Mouse (Mus musculus): ENCODE data around the gene Fam133b.
"Not testable (repeated sequence)": the region's sequence is repeated elsewhere in the genome, so short reads cannot be mapped to it uniquely, and the experiment has no call there.

Fam133b gene

DNA sequence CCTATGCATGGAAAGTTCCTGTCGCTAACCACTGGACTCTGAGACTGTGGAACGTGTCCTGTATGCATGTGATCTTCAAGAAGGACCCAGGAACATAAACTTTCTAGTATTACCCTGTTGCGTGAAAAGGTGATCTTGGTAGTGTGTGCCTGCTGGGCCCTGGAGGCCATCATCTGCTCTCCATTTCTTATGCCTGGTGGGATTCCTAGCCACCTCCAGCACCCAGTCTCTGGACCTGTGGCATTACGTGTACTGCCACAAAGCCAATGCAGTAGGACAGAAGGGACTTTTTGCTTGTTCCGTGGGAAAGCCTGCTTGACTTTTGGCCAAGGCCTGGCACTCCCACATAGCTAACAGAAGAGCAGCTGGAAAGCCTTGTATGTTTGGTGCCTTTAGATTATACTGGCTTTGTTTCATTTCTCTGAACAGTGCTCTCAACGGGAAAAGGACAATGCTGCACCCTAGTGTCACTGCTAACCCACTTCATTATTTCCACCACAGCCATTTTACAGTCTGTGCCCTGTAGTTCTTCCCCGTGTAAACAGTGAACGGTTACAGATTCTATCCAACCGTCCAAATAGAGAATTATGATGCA lies 27.1 kb upstream of the Fam133b start:
- intact Hi-C loops (cut with DNase I), result loop anchor here (5.0 kb wide), 2 partner anchors 294 to 369 kb away; no protein-coding TSS in a partner anchor

DNA sequence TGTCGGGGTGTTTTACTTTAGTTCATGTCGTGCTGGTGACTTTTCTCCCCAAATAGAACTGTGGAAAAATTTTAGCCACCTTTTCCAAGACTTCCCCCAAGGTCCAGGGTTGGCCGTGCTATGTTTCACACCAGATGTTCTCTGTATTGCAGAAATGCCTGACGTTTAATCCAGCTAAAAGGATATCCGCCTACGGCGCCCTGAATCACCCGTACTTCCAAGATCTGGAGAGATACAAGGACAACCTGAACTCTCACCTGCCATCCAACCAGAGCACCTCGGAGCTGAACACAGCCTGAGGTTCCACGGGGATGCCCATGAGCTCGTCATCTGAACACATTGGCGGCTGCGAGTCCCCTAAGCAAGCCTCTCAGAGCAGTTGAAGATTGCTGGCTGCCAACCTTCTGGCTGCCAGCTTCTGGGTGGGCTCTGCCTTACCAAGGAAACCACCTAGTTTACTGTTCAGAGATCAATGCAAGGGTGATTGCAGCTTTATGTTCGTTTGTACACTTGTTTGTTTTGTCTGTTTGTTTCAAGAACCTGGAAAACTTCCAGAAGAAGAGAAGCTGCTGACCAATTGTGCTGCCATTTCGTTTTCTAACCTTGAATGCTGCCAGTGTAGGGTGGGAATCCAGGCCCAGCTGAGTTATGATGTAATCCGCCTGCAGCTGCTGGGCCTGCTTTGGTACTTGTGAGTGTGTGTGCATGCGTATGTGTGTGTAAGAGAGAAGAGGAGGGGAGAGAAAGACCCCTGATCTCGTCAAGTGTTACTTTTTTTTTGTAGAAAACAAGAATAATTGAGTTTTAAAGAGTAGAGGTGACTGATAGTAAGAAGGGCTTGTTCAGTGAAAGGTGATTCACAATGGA lies 22.9 kb upstream of the Fam133b start:
- intact Hi-C loops (cut with DNase I), result no loop called here

DNA sequence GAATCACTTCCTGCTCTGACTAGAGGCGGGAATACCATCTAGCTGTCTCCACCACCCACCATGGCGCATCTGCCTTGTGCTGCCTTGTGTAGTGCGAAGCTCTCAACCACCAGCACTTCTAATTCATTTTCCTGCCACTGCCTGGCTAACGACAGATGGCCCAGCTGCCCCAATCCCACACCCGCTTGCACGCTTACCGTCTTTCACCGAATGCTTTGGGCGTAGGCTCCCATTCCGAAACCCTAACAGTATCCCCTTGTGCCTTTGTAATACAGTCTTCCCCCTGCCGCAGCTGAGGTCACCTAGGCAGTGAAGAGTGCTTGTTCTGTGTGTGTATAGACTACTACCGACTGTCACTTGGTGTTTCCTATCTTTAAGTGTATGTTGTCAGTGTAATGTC lies 21.9 kb upstream of the Fam133b start:
- intact Hi-C loops (cut with DNase I), result no loop called here

DNA sequence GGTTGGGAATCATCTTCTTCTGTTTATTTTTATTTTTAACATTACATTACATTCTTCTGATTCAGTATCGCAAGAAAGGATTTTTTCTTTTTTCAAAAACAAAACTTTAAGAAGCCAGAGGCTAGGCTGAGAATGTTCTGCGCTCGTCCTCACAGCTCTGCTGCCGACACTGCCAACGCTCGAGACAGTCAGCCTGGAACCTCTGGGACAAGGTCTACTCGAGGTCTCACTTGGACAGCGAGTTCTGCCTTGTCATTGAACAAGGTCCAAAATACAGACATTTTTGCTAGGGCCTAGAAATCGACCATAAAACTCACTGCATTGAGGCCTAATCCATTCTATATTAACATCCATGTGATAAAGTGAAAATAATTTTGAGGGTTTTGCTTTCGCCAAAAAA lies 20.8 kb upstream of the Fam133b start:
- intact Hi-C loops (cut with DNase I), result no loop called here

DNA sequence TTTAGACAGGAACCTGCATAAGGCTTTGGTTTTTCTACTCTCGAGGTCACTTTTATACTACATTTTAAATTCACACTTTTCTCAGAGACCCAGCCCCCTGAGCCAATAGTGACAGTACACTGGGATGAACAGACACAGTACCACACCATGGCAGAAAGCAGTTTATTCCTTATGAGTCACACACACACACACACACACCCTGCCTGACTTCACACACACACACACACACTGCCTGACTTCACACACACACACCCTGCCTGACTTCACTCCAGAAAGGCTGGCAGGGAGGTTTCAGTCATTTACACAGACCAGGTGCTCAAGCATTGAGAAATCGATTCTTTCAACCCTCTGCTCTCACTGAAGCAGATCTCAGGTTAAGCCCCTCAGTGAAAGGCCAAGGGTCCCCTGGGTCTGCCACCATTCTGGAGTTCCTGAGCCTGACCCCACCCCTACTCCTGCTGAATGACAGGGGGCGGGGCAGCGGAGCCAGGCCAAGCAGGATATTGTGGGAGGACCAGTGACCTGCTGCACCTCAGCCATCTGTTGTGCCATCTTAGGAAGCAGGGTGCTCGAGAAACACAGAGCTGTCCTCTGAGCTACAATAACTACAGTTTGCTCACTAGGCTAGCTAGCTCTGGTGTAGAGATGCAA lies 16.5 kb upstream of the Fam133b start:
- intact Hi-C loops (cut with DNase I), result no loop called here

DNA sequence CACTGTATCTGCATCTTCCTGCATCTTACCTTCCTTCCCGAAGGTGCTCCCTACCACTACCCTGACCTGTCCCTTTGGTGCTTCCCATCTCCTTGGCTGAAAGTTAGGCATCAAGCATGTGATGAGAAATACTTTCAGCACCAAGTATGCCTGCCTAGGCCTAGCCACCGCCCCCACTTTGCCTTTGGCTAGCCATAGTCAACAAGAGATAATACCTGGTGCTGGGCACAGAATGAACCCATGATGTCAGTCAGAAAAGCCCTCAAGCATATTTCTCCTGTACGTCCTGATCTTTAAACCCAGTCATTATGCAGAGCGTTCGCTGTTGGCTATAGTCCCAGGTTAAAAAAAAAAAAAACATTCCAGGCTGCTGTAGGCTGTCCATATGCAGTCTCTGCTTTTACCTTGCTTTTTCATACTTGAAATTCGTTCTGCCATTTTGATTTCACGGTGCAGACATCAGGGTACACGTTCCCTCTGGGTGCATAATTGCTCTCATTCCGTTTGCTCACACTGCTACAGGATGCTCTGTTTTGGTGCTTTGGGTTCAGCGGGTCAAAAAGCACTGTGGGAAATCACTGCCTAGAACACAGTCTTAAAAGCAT lies 13.9 kb upstream of the Fam133b start:
- intact Hi-C loops (cut with DNase I), result no loop called here

DNA sequence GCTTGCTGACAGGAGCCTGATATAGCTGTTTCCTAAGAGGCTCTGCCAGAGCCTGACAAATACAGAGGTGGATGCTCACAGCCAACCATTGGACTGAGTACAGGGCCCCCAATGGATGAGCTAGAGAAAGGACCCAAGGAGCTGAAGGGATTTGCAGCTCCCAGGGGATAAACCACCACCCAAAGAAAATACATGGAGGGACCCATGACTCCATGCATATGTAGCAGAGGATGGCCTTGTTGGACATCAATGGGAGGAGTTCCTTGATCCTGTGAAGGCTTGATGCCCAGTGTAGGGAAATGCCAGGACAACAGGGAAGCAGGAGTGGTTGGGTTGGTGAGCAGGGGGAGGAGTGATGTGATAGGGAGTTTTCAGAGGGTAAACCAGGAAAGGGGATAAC lies 11.6 kb upstream of the Fam133b start:
- intact Hi-C loops (cut with DNase I), result not testable (repeated sequence)

DNA sequence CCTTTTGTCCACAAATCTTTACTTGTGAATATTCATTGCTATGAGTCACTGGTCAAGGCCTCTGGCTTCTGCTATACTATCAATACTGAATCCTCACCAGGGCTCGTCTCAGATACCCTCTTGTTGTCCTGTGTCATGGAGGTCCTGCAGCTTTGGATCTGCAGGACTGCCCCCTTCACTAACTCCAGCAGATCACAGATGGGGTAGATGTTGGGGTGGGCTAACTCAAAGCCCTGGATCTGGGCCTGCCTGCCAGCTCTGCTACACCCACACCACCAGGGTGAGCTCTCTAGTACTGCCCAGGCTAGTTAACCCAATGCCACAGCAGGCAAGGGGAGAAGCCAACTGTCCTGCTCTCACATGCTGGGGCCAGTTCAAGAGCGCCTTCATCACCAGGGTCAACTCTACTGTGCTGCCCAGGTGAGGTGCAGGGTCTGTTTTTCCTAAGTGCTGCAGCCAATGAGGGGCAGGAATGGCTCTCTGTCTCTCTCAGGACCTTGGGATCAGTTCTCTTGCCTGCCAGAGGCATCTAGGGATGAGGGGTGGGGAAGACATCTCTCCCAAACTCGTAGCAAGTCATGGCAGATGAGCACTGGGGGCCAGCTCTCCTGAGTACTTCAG lies 6.9 kb upstream of the Fam133b start:
- intact Hi-C loops (cut with DNase I), result no loop called here

DNA sequence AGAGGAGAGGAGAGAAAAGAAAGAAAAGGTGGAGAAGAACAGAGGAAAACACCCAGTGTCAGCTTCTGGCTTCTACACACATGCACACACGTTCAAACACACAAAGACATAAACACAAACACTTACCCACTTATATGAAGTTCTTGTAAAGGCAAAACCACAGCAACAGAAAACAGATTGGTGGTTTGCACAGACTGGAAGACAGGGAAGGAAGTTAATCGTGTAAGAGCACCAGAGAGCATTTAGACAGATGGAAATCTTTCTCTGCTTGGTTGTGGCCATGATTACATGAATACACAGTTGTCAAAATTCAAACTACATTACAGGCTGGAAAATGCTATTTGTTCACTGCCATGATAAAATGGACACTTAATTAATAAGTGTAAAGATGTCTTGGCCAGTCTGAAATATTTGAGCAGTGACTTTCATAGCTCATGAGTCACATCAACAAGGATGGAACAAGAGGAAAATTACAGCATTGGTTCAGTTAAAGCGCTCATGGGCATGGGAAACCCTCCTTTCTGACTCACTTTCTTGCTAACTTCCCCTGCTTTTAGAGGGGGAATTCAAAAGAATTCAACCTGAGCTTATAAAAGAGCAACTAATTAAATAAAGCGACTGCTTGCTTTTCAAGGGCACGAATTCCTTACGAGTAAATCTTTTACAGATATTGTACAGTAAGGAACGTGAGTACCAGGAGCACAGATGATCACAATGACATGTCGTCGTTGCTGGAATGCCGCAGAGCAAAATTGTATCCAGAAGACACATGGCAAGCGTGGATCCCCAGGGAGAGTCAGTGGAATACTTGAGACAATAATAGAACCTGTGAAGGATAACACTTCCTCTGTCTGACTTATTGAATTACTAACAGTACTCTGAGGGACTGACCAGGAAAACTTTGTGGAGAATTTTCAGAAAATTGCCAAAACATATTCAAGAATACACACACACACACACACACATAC lies 4.8 kb upstream of the Fam133b start:
- intact Hi-C loops (cut with DNase I), result no loop called here

DNA sequence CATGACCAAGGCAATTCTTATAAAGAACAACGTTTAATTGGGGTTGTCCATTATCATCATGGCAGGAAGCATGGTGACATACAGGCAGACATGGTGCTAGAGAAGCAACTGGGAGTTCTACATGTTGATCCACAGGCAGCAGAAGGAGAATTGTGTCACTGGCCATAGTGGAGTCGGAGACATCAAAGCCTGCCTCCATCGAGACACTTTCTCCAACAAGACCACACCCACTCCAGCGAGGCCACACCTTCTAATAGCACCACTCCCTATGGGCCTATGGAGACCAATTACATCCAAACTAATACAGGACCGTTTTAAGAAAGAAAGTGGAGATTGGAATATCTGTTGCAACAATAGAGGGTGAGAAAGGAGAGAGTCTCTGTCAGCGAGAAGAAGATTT lies 1.8 kb upstream of the Fam133b start:
- intact Hi-C loops (cut with DNase I), result loop anchor here (10.0 kb wide), 1 partner anchor 53 kb away; the partner anchor contains the start of genes Pex1 and Rbm48

DNA sequence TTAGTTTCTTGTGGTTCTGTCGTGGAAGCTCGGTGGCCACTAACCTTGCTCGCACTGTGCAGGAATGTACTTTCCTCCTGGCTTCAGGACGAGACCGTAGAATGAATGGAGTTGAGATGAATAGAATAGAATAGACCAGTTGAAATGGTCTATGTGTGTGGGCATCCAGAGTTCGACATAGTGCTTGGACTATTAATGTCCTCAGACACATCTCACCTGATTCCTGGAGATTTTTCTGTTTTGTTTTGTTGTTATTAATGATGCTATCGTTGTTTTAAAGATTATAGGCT lies 792 bp downstream of the Fam133b start:
- intact Hi-C loops (cut with DNase I), result loop anchor here (10.0 kb wide), 1 partner anchor 50 kb away; the partner anchor contains the start of genes Pex1 and Rbm48

DNA sequence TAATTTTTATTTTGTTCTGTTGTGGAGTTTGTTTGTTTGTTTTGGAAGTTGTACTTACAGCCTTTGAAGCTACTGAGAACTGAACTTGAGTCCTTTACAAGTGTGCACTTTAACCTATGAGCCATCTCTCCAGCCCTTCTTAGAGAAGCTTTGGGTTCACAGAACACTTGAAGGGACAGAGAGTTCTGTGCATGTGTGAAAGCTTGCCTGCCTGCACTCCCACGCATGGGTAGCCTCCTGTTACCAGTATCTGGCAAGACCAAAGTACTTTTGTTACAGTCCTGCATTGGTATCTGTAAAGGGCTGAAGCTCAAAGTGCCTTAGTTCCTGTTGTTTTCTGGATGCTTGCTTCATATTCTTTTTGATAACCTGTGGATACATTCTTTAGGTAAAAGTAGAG lies 2.6 kb downstream of the Fam133b start:
- intact Hi-C loops (cut with DNase I), result loop anchor here (10.0 kb wide), 1 partner anchor 49 kb away; the partner anchor contains the start of genes Pex1 and Rbm48

DNA sequence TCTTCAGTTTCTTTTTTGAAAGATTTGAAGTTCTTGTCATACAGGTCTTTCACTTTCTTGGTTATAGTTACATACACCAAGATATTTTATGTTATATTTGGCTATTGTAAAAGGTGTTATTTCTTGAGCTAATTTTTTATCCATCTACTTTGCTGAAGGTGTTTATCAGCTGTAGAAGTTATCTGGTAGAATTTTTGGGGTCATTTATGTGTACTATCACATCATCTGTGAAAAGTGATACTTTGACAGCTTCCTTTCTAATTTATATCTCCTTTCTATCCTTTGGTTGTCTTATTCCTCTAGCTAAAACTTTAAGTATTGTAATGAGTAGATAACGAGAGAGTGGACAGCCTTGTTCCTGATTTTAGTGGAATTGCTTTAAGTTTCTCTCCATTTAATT lies 7.8 kb downstream of the Fam133b start:
- intact Hi-C loops (cut with DNase I), result no loop called here

DNA sequence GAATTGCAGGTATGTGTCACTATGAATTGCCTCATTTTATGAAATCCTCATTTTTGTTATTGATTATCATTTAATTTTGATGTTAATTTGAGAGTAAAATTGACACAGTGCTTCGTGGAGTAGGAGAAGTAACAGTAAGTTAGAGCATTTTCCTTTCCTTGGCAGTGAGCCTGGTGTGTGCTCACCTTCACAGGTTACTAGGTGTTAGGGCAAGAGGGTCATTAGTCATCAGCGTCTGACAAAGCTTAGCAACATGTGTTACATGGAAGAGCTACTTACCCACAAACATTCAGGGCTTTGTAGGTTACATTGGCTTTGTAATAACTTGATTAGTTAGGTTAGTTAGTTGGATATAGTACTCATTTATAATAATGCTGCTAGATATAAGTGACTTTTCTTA lies 10.6 kb downstream of the Fam133b start:
- intact Hi-C loops (cut with DNase I), result no loop called here

DNA sequence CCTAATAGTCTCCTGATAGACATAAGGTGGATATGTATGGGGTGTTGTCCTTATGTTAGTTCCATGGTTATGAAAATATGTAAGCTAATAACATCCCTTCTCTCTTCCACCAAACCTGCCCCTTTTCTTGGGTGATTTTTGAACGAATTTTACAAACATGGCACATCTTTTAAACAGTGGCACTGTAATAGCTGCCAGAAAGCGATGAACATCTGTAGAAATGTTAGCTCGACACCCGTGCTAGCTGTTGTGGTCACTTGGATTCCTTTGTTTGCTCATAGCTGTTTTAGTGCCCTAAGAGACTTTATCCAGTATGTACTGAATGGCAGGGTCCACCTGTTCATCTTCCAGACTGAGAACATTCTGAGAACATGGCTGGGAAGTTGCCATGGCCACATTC lies 27.6 kb downstream of the Fam133b start, which contains the start of gene 1700109H08Rik:
TSS of gene 1700109H08Rik (plus strand) at position 301 of the 400 bp plus-strand sequence.
- intact Hi-C loops (cut with DNase I), result no loop called here

DNA sequence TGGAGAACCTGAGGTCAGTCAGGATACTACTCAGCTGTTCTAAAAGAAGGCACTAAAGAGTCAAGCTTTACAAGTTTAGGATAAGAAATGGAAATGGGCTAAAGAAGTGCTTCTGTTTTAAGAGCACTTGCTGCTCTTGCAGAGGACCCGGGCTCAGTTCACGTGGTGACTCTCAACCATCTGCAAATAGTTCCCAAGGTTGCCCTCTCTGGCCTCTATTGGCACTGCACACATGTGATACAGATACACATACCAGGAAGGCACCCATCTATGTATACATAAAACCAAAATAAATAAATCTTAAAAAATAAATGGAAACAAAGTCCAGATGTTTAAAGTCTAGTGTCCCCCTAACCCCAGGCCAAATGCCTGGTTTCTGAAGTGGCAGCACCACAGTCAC lies 31.2 kb downstream of the Fam133b start:
- intact Hi-C loops (cut with DNase I), result no loop called here

DNA sequence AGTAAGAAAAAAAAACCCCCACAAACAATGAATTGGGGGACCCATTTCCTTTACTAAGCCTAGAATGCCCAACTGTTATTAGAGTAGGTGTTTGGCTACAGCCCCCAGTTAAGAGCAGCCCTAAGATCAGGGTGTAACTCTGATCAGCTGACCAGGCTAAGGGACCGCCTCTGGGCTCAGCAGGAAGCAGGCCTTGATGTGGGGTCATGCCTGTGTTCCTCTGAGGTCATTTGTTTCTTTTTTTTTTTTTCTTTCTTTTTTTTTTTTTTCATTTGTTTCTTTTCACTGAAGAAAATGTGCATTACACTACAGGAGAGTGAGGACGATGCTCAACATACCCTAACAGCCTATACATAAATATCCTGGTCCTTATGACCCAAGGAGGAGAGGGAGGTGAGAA lies 34.3 kb downstream of the Fam133b start:
- intact Hi-C loops (cut with DNase I), result no loop called here

DNA sequence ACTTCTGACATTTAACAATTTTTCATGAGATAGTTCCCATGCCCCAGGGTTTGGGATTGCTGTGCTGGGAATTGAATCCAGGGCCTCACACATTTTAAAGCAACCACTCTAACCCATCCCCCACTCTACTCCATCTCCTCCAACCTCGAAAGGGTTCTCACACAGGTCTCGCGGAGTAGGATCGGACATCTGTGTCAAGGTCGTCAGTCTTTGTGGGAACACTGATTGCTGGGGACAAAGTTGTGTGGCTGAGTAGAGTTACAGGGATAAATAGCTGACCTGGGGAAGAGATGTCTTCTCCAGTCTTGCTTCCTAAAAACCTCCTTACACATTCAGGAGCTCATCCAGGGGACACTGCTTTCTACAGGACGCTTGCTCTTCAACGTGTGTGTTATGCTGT lies 35.4 kb downstream of the Fam133b start:
- intact Hi-C loops (cut with DNase I), result no loop called here

DNA sequence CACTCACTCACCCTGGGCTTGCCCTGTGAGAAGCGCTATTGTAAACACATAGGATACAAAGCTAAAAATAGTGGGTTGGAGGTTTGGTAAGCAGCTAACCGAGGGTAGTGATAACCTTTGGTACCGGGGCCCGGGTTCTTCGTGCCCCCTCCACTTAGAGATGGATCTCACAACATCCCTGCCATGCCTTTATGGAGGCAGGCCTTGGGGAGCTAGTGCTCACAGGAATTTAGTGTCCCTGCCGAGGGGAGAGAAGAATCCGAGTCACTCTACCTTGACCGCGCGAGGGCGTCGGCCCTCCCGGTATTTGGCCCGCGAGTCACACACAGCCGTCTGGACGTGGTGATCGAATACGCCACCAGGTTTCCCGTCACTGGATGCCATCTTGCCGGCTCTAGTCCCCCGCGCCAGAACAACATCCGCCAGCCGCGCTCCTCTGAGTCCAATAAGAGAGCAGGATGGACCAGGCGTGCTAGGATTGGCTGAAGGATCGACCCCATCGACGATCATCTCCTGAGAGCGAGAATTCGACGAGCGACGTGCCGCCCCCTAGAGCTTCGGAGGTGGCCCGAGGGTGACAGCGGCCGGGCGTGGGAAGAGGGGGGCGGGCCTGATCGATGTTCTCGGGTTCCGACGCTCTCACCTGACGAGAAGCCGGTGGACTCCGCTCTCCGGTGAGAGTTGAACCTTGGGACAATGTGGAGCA lies 52.2 kb downstream of the Fam133b start, which contains the start of gene Pex1:
TSS of gene Pex1 (plus strand) at position 374 of the 706 bp plus-strand sequence.
- intact Hi-C loops (cut with DNase I), result loop anchor here (10.0 kb wide), 1 partner anchor 51 kb away; the partner anchor contains the start of gene Fam133b

Measured in adrenal gland (tissue).